Mouse (Mus musculus) right cerebral cortex, postnatal 14 days (tissue): ENCODE measurements around the gene Usp29.
"Not testable (repeated sequence)": the region's sequence is repeated elsewhere in the genome, so short reads cannot be mapped to it uniquely, and the experiment has no call there.

ENCODE experiments used
- DNase-seq: peaks from one replicate; pipeline ENCODE4 v3.0.0; 2022

Gene Usp29

GRCm38 (mm10) chr7:6822633-6823032 lies 92.3 kb downstream of the Usp29 start:
- DNase-seq, result no peak

- DNase-seq, result no peak
These were observed 93.3 kb downstream of the Usp29 start for GRCm38 (mm10) chr7:6823673-6824072.

GRCm38 (mm10) chr7:6825966-6826647 lies 95.7 kb downstream of the Usp29 start:
- no peak for DNase-seq

GRCm38 (mm10) chr7:6829148-6829547 lies 98.8 kb downstream of the Usp29 start:
- DNase-seq, result no peak

- no peak for DNase-seq
These were observed 104.6 kb downstream of the Usp29 start for GRCm38 (mm10) chr7:6834950-6835349.

- DNase-seq, result peak; percentile 21
These were observed 105.0 kb downstream of the Usp29 start for GRCm38 (mm10) chr7:6835351-6835750.

GRCm38 (mm10) chr7:6837297-6837925 lies 107.0 kb downstream of the Usp29 start:
- DNase-seq, result no peak

- no peak for DNase-seq
These were observed 107.7 kb downstream of the Usp29 start for GRCm38 (mm10) chr7:6837926-6838554.

GRCm38 (mm10) chr7:6840860-6841259 lies 110.5 kb downstream of the Usp29 start:
- DNase-seq, result peak; percentile 33

- DNase-seq, result no peak
These were observed 119.1 kb downstream of the Usp29 start for GRCm38 (mm10) chr7:6849495-6849894.

- no peak for DNase-seq
These were observed 119.9 kb downstream of the Usp29 start for GRCm38 (mm10) chr7:6850321-6850720.

- no peak for DNase-seq
These were observed 120.9 kb downstream of the Usp29 start for GRCm38 (mm10) chr7:6851256-6851655.

GRCm38 (mm10) chr7:6851717-6852503 lies 121.5 kb downstream of the Usp29 start:
- peak; percentile 26 for DNase-seq

GRCm38 (mm10) chr7:6855613-6856405 lies 125.4 kb downstream of the Usp29 start:
- no peak for DNase-seq

- DNase-seq, result no peak
These were observed 128.4 kb downstream of the Usp29 start for GRCm38 (mm10) chr7:6858694-6859270.

GRCm38 (mm10) chr7:6860689-6861088 lies 130.3 kb downstream of the Usp29 start:
- no peak for DNase-seq

GRCm38 (mm10) chr7:6866351-6866750 lies 136.0 kb downstream of the Usp29 start:
- no peak for DNase-seq

- DNase-seq, result no peak
These were observed 138.5 kb downstream of the Usp29 start for GRCm38 (mm10) chr7:6868831-6869230.

GRCm38 (mm10) chr7:6869556-6869955 lies 139.2 kb downstream of the Usp29 start:
- DNase-seq, result no peak

- peak; percentile 52 for DNase-seq
These were observed 144.1 kb downstream of the Usp29 start for GRCm38 (mm10) chr7:6874448-6874847.

GRCm38 (mm10) chr7:6878202-6878601 lies 147.8 kb downstream of the Usp29 start:
- peak; percentile 18 for DNase-seq

- DNase-seq, result not testable (repeated sequence)
These were observed 148.5 kb downstream of the Usp29 start for GRCm38 (mm10) chr7:6878849-6879248.
